26 mouse cellular contexts compared by ENCODE assay signal in the genomic region with DNA sequence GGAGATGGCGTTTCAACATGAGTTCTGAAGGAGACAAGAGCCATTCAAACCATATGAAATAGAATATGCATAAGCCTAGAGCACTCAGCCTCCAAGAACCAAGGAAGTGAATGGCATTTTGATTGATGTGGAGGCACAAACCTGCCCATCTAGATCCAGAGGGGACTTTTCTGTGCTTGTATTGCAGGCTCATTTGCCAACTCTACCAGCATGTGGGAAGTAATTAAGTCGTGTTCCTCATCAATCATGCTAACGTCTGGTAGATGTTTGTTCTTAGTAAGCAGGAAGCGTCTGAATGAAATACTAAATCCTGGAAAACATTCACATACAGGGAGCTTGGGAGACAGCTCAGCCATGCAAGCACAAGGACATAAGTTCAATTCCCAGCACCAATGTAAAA.
DNase-seq lines count a peak whose midpoint lies in the region; ATAC-seq and TF ChIP-seq lines count a peak whose summit lies in the region.
"Had no signal": no experiment of that assay in that cellular context is flagged by ENCODE, and none has a peak within 500 bp of the region (broad histone marks: within the 10 kb centered on the region; RNA-seq: fewer than 3 reads in every experiment).

No protein-coding gene starts in this region.

- H3K27ac ChIP-seq in forebrain, embryonic 16.5 days (ENCODE audit: low read length), result no peak overlapping the region
- H3K27ac ChIP-seq in forebrain, embryonic 12.5 days, result no peak overlapping the region
- no peak overlapping the region for H3K27ac ChIP-seq in hindbrain, postnatal 0 days
- H3K27ac ChIP-seq in hindbrain, embryonic 12.5 days, result no peak overlapping the region
- H3K27ac ChIP-seq in intestine, postnatal 0 days (ENCODE audit: low read depth, low read length), result no peak overlapping the region
- H3K27ac ChIP-seq: forebrain, embryonic 10.5 days; heart, adult 2 months; heart, embryonic 10.5 days; heart, embryonic 13.5 days; hindbrain, embryonic 13.5 days had no signal

- DNase-seq in hindbrain, postnatal 0 days (ENCODE audit: low spot score), result peak; percentile 57
- peak; percentile 44 for DNase-seq in brain, adult 2 months (ENCODE audit: low read depth, low spot score)
- DNase-seq: adrenal gland, adult 2 months; adrenal gland, postnatal 14 days; B cell, adult 2 months; cerebellum, adult 18-20 months; cerebellum, adult 9-10 months; cerebellum, postnatal 14 days; gastrocnemius, postnatal 10 days; gastrocnemius, postnatal 36 days; heart, adult 2 months; heart, postnatal 14 days; heart, postnatal 4 days; kidney, adult 11 months; kidney, adult 8-10 months had no signal

- no peak overlapping the region for H3K4me2 ChIP-seq in forebrain, embryonic 16.5 days (ENCODE audit: low read length)
- no peak overlapping the region for H3K4me2 ChIP-seq in forebrain, embryonic 12.5 days
- no peak overlapping the region for H3K4me2 ChIP-seq in hindbrain, postnatal 0 days (ENCODE audit: low read depth, low read length)
- H3K4me2 ChIP-seq in hindbrain, embryonic 12.5 days (replicated peaks), result no peak overlapping the region
- no peak overlapping the region for H3K4me2 ChIP-seq in intestine, postnatal 0 days (replicated peaks; ENCODE audit: low read depth)
- H3K4me2 ChIP-seq: heart, embryonic 13.5 days; hindbrain, embryonic 13.5 days had no signal

- no peaks in the 10 kb centered on the region for H3K27me3 ChIP-seq in forebrain, embryonic 16.5 days (replicated peaks; ENCODE audit: control insufficient read depth, insufficient read depth, low read length)
- no peaks in the 10 kb centered on the region for H3K27me3 ChIP-seq in forebrain, embryonic 12.5 days
- no peaks in the 10 kb centered on the region for H3K27me3 ChIP-seq in hindbrain, postnatal 0 days (ENCODE audit: insufficient read depth, low read length)
- no peaks in the 10 kb centered on the region for H3K27me3 ChIP-seq in hindbrain, embryonic 12.5 days
- H3K27me3 ChIP-seq in intestine, postnatal 0 days (replicated peaks; ENCODE audit: control insufficient read depth, insufficient read depth, low read length), result no peaks in the 10 kb centered on the region
- H3K27me3 ChIP-seq: CH12.LX; heart, embryonic 13.5 days; hindbrain, embryonic 13.5 days; Patski had no signal

- no peaks in the 10 kb centered on the region for H3K9me3 ChIP-seq in forebrain, embryonic 16.5 days (ENCODE audit: control insufficient read depth, low read length)
- no peaks in the 10 kb centered on the region for H3K9me3 ChIP-seq in forebrain, embryonic 12.5 days
- no peaks in the 10 kb centered on the region for H3K9me3 ChIP-seq in hindbrain, postnatal 0 days (ENCODE audit: low read length)
- no peaks in the 10 kb centered on the region for H3K9me3 ChIP-seq in hindbrain, embryonic 12.5 days (replicated peaks)
- H3K9me3 ChIP-seq in intestine, postnatal 0 days (ENCODE audit: control insufficient read depth), result no peaks in the 10 kb centered on the region
- H3K9me3 ChIP-seq: forebrain, embryonic 10.5 days; heart, embryonic 10.5 days; heart, embryonic 13.5 days; hindbrain, embryonic 13.5 days had no signal

- ATAC-seq in forebrain, embryonic 16.5 days, result peak; percentile 15; the same call in 1 of the 2 replicates
- no peak for ATAC-seq in forebrain, embryonic 12.5 days (ENCODE audit: low FRiP score)
- ATAC-seq in hindbrain, postnatal 0 days, result no peak
- no peak for ATAC-seq in hindbrain, embryonic 12.5 days (ENCODE audit: low FRiP score)
- no peak for ATAC-seq in intestine, postnatal 0 days
- ATAC-seq: Patski had no signal

- no peak for TF ChIP-seq CTCF in hindbrain, postnatal 0 days (IDR thresholded peaks at IDR 0.05; ENCODE audit: low read depth)
- TF ChIP-seq CTCF in intestine, postnatal 0 days (IDR thresholded peaks at IDR 0.05; ENCODE audit: low read depth), result no peak

- no peak overlapping the region for H3K4me3 ChIP-seq in forebrain, embryonic 16.5 days (replicated peaks; ENCODE audit: low read length)
- H3K4me3 ChIP-seq in forebrain, embryonic 12.5 days (replicated peaks), result no peak overlapping the region
- H3K4me3 ChIP-seq in hindbrain, postnatal 0 days (ENCODE audit: low read length), result no peak overlapping the region
- no peak overlapping the region for H3K4me3 ChIP-seq in hindbrain, embryonic 12.5 days
- no peak overlapping the region for H3K4me3 ChIP-seq in intestine, postnatal 0 days (ENCODE audit: low read depth, low read length)
- H3K4me3 ChIP-seq: forebrain, embryonic 10.5 days; heart, adult 2 months; heart, embryonic 10.5 days; heart, embryonic 13.5 days; hindbrain, embryonic 13.5 days had no signal

- 31% methylated on average over 4 of the region's 4 CpGs for WGBS in forebrain, embryonic 16.5 days
- WGBS in forebrain, embryonic 12.5 days, result 68% methylated on average over 4 of the region's 4 CpGs
- WGBS in hindbrain, postnatal 0 days, result 35% methylated on average over 4 of the region's 4 CpGs
- 51% methylated on average over 4 of the region's 4 CpGs for WGBS in hindbrain, embryonic 12.5 days
- 54% methylated on average over 4 of the region's 4 CpGs for whole genome bisulfite sequencing in intestine, postnatal 0 days

- H3K36me3 ChIP-seq in forebrain, embryonic 16.5 days (ENCODE audit: control insufficient read depth, insufficient read depth), result no peaks in the 10 kb centered on the region
- no peaks in the 10 kb centered on the region for H3K36me3 ChIP-seq in forebrain, embryonic 12.5 days (replicated peaks)
- H3K36me3 ChIP-seq in hindbrain, postnatal 0 days (ENCODE audit: insufficient read depth, low read length), result no peaks in the 10 kb centered on the region
- no peaks in the 10 kb centered on the region for H3K36me3 ChIP-seq in hindbrain, embryonic 12.5 days
- H3K36me3 ChIP-seq in intestine, postnatal 0 days (ENCODE audit: control insufficient read depth, insufficient read depth), result no peaks in the 10 kb centered on the region
- H3K36me3 ChIP-seq: forebrain, embryonic 10.5 days; G1E; heart, embryonic 10.5 days; heart, embryonic 13.5 days; hindbrain, embryonic 13.5 days had no signal

- no peaks in the 10 kb centered on the region for H3K4me1 ChIP-seq in forebrain, embryonic 16.5 days (replicated peaks; ENCODE audit: control insufficient read depth, insufficient read depth, low read length)
- no peaks in the 10 kb centered on the region for H3K4me1 ChIP-seq in forebrain, embryonic 12.5 days
- no peaks in the 10 kb centered on the region for H3K4me1 ChIP-seq in hindbrain, postnatal 0 days (ENCODE audit: insufficient read depth, low read length)
- H3K4me1 ChIP-seq in hindbrain, embryonic 12.5 days, result no peaks in the 10 kb centered on the region
- H3K4me1 ChIP-seq in intestine, postnatal 0 days (replicated peaks; ENCODE audit: control insufficient read depth, insufficient read depth, low read length), result no peaks in the 10 kb centered on the region
- H3K4me1 ChIP-seq: forebrain, embryonic 10.5 days; heart, embryonic 10.5 days; heart, embryonic 13.5 days; hindbrain, embryonic 13.5 days had no signal

- H3K9ac ChIP-seq in forebrain, embryonic 16.5 days (replicated peaks; ENCODE audit: low read depth, low read length), result no peak overlapping the region
- no peak overlapping the region for H3K9ac ChIP-seq in forebrain, embryonic 12.5 days
- no peak overlapping the region for H3K9ac ChIP-seq in hindbrain, postnatal 0 days (replicated peaks; ENCODE audit: low read length)
- no peak overlapping the region for H3K9ac ChIP-seq in hindbrain, embryonic 12.5 days
- no peak overlapping the region for H3K9ac ChIP-seq in intestine, postnatal 0 days (ENCODE audit: low read depth, low read length)
- H3K9ac ChIP-seq: heart, embryonic 13.5 days; hindbrain, embryonic 13.5 days had no signal
